Mouse (Mus musculus) CH12.LX (cell line): ENCODE results near the gene 1500009L16Rik. TPM values are rescaled to one million over a fixed set of nuclear protein-coding genes. Genes with fewer than 3 reads are reported as not detected.

Experiments used
- DNase-seq: peaks from one replicate; pipeline ENCODE4 v3.0.0-alpha.2; 2013; ENCODE audit errors: extremely low read depth
- H3K27ac ChIP-seq: 2 replicates; pipeline ENCODE4 v1.5.1; 2012; ENCODE audit warnings: low read depth, mild to moderate bottlenecking, control low read depth, moderate library complexity; ENCODE audit not compliant: insufficient read depth
- H3K27me3 ChIP-seq: replicated peaks from 2 replicates; pipeline ENCODE3; 2012; ENCODE audit warnings: inconsistent platforms
- H3K36me3 ChIP-seq, 2 experiments: replicated peaks in 1 of 2; 2 replicates each; pipeline versions ENCODE3 to v1.6.1; 2012; ENCODE audit warnings: inconsistent platforms in 1 of 2, low read length in 1 of 2, mild to moderate bottlenecking in 1 of 2, mixed read lengths in 1 of 2, moderate library complexity in 1 of 2; ENCODE audit not compliant: control insufficient read depth in 1 of 2, insufficient read depth in 1 of 2
- H3K4me1 ChIP-seq, 2 experiments: 2 replicates each; pipeline ENCODE4 v1.6.1; 2012; ENCODE audit warnings: inconsistent platforms in 1 of 2, moderate library complexity in 1 of 2; ENCODE audit not compliant: insufficient read depth in 2 of 2, control insufficient read depth in 1 of 2
- H3K4me2 ChIP-seq: 2 replicates; pipeline ENCODE4 v1.6.1; 2012; ENCODE audit warnings: low read depth, mild to moderate bottlenecking, control low read depth; ENCODE audit not compliant: poor library complexity, insufficient read depth, severe bottlenecking
- H3K4me3 ChIP-seq, 3 experiments: fragments of 150-350 bp in 1 of 3; sonication (generic) in 1 of 3; replicated peaks in 1 of 3; 2 replicates each; pipeline versions ENCODE3 to v1.5.1; 2011 to 2012; ENCODE audit warnings: low read depth in 2 of 3, low read length in 2 of 3, mild to moderate bottlenecking in 2 of 3, moderate library complexity in 2 of 3, control low read depth in 1 of 3, improper control_type of control experiment in 1 of 3, inconsistent platforms in 1 of 3, mixed read lengths in 1 of 3; ENCODE audit not compliant: poor library complexity in 1 of 3
- H3K79me2 ChIP-seq: replicated peaks from 2 replicates; pipeline ENCODE4 v1.6.1; 2012; ENCODE audit warnings: mild to moderate bottlenecking, moderate library complexity; ENCODE audit not compliant: control insufficient read depth, poor library complexity, insufficient read depth, severe bottlenecking; ENCODE audit errors: extremely low read depth
- H3K9ac ChIP-seq: 2 replicates; pipeline ENCODE4 v1.6.1; 2012; ENCODE audit warnings: low read depth, mild to moderate bottlenecking, control low read depth, moderate library complexity; ENCODE audit not compliant: insufficient read depth
- H3K9me3 ChIP-seq: replicated peaks from 2 replicates; pipeline ENCODE3; 2012; ENCODE audit warnings: low read length, inconsistent platforms, mixed read lengths
- BHLHE40 ChIP-seq: IDR thresholded peaks from 2 replicates; pipeline ENCODE4 v1.6.1; 2011; ENCODE audit warnings: mild to moderate bottlenecking, low read depth, low read length, improper control_type of control experiment
- CHD1 ChIP-seq: IDR thresholded peaks from 2 replicates; pipeline ENCODE4 v1.6.1; 2012; ENCODE audit warnings: low read depth, low read length, improper control_type of control experiment, inconsistent platforms
- CTCF ChIP-seq, 2 experiments: IDR thresholded peaks in 1 of 2; conservative IDR thresholded peaks in 1 of 2; 2 replicates each; pipeline ENCODE4 v1.5.1; 2011 to 2012; ENCODE audit warnings: low read depth in 2 of 2, low read length in 2 of 2, improper control_type of control experiment in 1 of 2, inconsistent platforms in 1 of 2, mild to moderate bottlenecking in 1 of 2, moderate library complexity in 1 of 2
- ETS1 ChIP-seq: conservative IDR thresholded peaks from 2 replicates; pipeline ENCODE4 v1.6.1; 2012; ENCODE audit warnings: low read depth, mild to moderate bottlenecking, inconsistent platforms, low read length, improper control_type of control experiment, moderate library complexity
- HCFC1 ChIP-seq: IDR thresholded peaks from 2 replicates; pipeline ENCODE4 v1.6.1; 2012; ENCODE audit warnings: low read depth, mild to moderate bottlenecking, inconsistent platforms, low read length, improper control_type of control experiment
- IRF4 ChIP-seq: IDR thresholded peaks from 2 replicates; pipeline ENCODE4 v1.6.1; 2014; ENCODE audit warnings: low read depth, mild to moderate bottlenecking, inconsistent platforms, low read length, improper control_type of control experiment
- JUN ChIP-seq: IDR thresholded peaks from 2 replicates; pipeline ENCODE4 v1.6.1; 2011; ENCODE audit warnings: low read depth, mild to moderate bottlenecking, low read length, improper control_type of control experiment, moderate library complexity; ENCODE audit not compliant: insufficient read depth
- JUND ChIP-seq: conservative IDR thresholded peaks from 2 replicates; pipeline ENCODE4 v1.6.1; 2011; ENCODE audit warnings: low read depth, low read length, improper control_type of control experiment
- KAT2A ChIP-seq: IDR thresholded peaks from 2 replicates; pipeline ENCODE4 v1.6.1; 2012; ENCODE audit warnings: low read length, improper control_type of control experiment, inconsistent platforms; ENCODE audit not compliant: insufficient replicate concordance
- MAX ChIP-seq: IDR thresholded peaks from 2 replicates; pipeline ENCODE4 v1.6.1; 2011; ENCODE audit warnings: low read length, improper control_type of control experiment
- MAZ ChIP-seq: IDR thresholded peaks from 2 replicates; pipeline ENCODE4 v1.6.1; 2012; ENCODE audit warnings: low read depth, mild to moderate bottlenecking, inconsistent platforms, low read length, improper control_type of control experiment, moderate library complexity
- MXI1 ChIP-seq: IDR thresholded peaks from 2 replicates; pipeline ENCODE4 v1.6.1; 2011; ENCODE audit warnings: mild to moderate bottlenecking, low read depth, low read length, improper control_type of control experiment
- NELFE ChIP-seq: IDR thresholded peaks from 2 replicates; pipeline ENCODE4 v1.6.1; 2011; ENCODE audit warnings: low read depth, low read length, improper control_type of control experiment
- NRF1 ChIP-seq: IDR thresholded peaks from 2 replicates; pipeline ENCODE4 v1.6.1; 2014; ENCODE audit warnings: low read depth, mild to moderate bottlenecking, inconsistent platforms, low read length, improper control_type of control experiment, moderate library complexity
- POLR2A ChIP-seq: IDR thresholded peaks from 2 replicates; pipeline ENCODE4 v1.6.1; 2011; ENCODE audit warnings: low read depth, mild to moderate bottlenecking, improper control_type of control experiment, low read length
- POLR2AphosphoS2 ChIP-seq: IDR thresholded peaks from 2 replicates; pipeline ENCODE4 v1.6.1; 2011; ENCODE audit warnings: low read depth, low read length, improper control_type of control experiment
- RAD21 ChIP-seq: IDR thresholded peaks from 2 replicates; pipeline ENCODE4 v1.6.1; 2011; ENCODE audit warnings: low read depth, mild to moderate bottlenecking, low read length, improper control_type of control experiment, moderate library complexity
- RCOR1 ChIP-seq: conservative IDR thresholded peaks from 2 replicates; pipeline ENCODE4 v1.6.1; 2012; ENCODE audit warnings: low read depth, mild to moderate bottlenecking, inconsistent platforms, low read length, improper control_type of control experiment
- SIN3A ChIP-seq: IDR thresholded peaks from 2 replicates; pipeline ENCODE4 v1.6.1; 2012; ENCODE audit warnings: low read length, improper control_type of control experiment, inconsistent platforms
- SMC3 ChIP-seq: IDR thresholded peaks from 2 replicates; pipeline ENCODE4 v1.6.1; 2011; ENCODE audit warnings: low read depth, low read length, improper control_type of control experiment
- TBP ChIP-seq: conservative IDR thresholded peaks from 2 replicates; pipeline ENCODE4 v1.6.1; 2011; ENCODE audit warnings: low read depth, low read length, improper control_type of control experiment
- UBTF ChIP-seq: IDR thresholded peaks from 2 replicates; pipeline ENCODE4 v1.6.1; 2012; ENCODE audit warnings: low read depth, mild to moderate bottlenecking, inconsistent platforms, low read length, improper control_type of control experiment, moderate library complexity
- USF1 ChIP-seq: IDR thresholded peaks from 2 replicates; pipeline ENCODE4 v1.6.1; 2014; ENCODE audit warnings: low read depth, mild to moderate bottlenecking, inconsistent platforms, low read length, improper control_type of control experiment
- USF2 ChIP-seq: conservative IDR thresholded peaks from 2 replicates; pipeline ENCODE4 v1.6.1; 2011; ENCODE audit warnings: low read depth, low read length, improper control_type of control experiment
- ZKSCAN1 ChIP-seq: IDR thresholded peaks from 2 replicates; pipeline ENCODE4 v1.6.1; 2012; ENCODE audit warnings: low read depth, inconsistent platforms, low read length, improper control_type of control experiment, borderline replicate concordance
- dilution Hi-C: fragments of 300-500 bp; cut with MboI; formaldehyde crosslinking; loops from 2 replicates; pipeline ENCODE4 v1.14.3; 2020; ENCODE audit warnings: low sequenced_read_pairs; ENCODE audit not compliant: extremely low pct_unique_long_range_greater_than_20kb, extremely low pct_ligation_motif_present
- in situ Hi-C: fragments of 300-500 bp; cut with MboI; formaldehyde crosslinking; loops from 3 replicates; pipeline ENCODE4 v1.14.3; 2019; ENCODE audit warnings: low sequenced_read_pairs, low pct_ligation_motif_present, low pct_unique_long_range_greater_than_20kb, mixed read lengths
- polyA plus RNA-seq: library from polyadenylated mRNA; unstranded; fragments of >175 nt; gene quantifications from 2 replicates; pipeline ENCODE4 v1.2.1, GENCODE M21; 2012; ENCODE audit warnings: low read depth; ENCODE audit not compliant: insufficient read length
- total RNA-seq, 2 experiments: library from RNA; depleted of rRNA; stranded (reverse); fragments of 300-350 nt in 1 of 2; fragments of >200 nt in 1 of 2; gene quantifications; 2 replicates each; pipeline ENCODE4 v1.2.3; 2012 to 2014

The 1500009L16Rik gene
- total and polyA plus RNA-seq, 3 experiments: 0.34 to 1.2 (median 0.89) TPM

DNA sequence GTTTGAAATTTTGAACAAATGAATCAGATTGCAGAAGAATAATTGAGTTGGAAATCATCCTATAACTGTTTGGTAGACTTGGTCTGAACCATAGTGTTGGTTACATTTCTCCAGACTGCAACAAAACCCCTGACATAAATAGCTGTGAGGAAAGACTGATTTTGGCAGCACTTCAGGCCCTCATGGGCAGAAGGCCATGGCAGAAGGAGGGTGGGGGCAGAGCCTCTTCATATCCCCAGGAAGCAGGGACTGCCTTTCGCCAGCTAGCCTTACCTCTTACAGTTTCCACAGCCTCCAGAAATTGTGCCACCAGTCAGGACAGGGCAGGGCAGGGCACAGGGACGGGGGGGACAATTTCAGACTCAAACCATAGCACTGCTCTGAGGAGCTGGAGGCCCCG is 22.0 kb downstream of the 1500009L16Rik start:
- dilution Hi-C loops: no loop called here
- Histone ChIP-seq H3K27ac (no peak overlapping the region), H3K36me3 (no peaks in the 10 kb centered on the region), H3K9ac (no peak overlapping the region), H3K27me3 (no peaks in the 10 kb centered on the region), H3K4me2 (no peak overlapping the region), H3K4me3 (no peak overlapping the region), H3K4me1 (peaks cover 0 to 6% of the 10 kb centered on the region in 2 experiments; a peak in 1 of 4 replicates)
- in situ Hi-C loops: no loop called here
- no peak for DNase-seq
- no peak for TF ChIP-seq KAT2A
- TF ChIP-seq, all 38 proteins: peak for 0
- peaks cover 15% of the 10 kb centered on the region for H3K9me3 ChIP-seq
- no peaks in the 10 kb centered on the region for H3K79me2 ChIP-seq

DNA sequence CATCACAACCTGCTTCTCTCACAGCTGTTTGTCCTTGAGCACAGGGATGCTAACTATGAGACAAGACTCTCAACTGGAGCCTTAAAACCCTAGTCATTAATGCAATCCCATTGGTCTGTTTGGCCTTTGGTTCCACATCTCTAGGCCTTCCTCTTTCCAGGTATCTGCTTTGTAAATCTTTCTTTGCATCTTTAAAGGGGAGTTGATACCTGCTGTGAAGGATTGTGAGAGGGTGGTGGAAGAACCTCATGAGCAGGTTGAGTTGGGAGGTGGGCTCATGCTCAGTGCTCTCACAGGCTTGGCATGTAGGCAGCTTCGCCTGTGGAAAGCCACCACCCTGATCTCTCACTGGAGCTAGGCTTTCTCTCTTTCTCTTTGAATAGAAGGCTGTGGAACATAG is 30.4 kb downstream of the 1500009L16Rik start:
- no peaks in the 10 kb centered on the region for H3K4me1 ChIP-seq
- dilution Hi-C loops: no loop called here
- no peaks in the 10 kb centered on the region for H3K27me3 ChIP-seq
- H3K4me3 ChIP-seq: no peak overlapping the region
- H3K9me3 ChIP-seq: no peaks in the 10 kb centered on the region
- DNase-seq: no peak
- no peak overlapping the region for H3K9ac ChIP-seq
- no peaks in the 10 kb centered on the region for H3K36me3 ChIP-seq
- H3K79me2 ChIP-seq: no peaks in the 10 kb centered on the region
- H3K27ac ChIP-seq: no peak overlapping the region
- H3K4me2 ChIP-seq: no peak overlapping the region
- in situ Hi-C loops: no loop called here
- TF ChIP-seq ETS1: no peak
- no peak for TF ChIP-seq ZKSCAN1
- TF ChIP-seq IRF4: no peak
- no peak for TF ChIP-seq POLR2AphosphoS2
- no peak for TF ChIP-seq MAZ
- no peak for TF ChIP-seq MXI1
- no peak for TF ChIP-seq RCOR1
- TF ChIP-seq KAT2A: no peak
- no peak for TF ChIP-seq MAX
- TF ChIP-seq SIN3A: no peak

DNA sequence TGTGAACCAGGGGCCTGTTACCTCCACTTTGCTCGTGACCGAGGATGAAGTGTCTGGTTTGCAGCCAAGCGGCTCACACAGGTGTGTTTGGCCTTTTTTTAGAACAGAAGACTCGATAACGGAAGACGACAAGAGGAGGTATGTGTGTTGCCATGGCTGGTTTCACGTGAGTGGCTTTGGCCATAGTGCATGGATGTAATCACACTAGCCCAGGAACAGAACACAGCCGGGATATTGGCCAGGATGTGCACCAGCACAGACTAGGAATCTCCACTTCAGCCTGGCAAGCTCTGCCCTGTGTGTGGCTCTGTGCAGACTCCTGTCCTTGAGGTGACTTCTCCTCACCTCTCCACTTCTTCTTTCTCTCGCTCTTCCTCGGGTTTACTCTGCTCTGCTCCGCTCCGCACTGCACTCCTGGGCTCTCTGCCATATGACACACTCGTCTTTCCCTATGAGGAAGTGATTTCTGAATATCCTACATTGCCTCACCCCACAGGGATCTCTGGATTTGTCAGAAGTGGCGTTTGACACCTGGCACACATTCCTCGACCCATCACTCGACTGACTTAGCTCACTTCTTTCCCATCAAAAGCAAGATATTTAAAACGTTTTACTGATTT is 34.8 kb downstream of the 1500009L16Rik start:
- Histone ChIP-seq H3K4me2 (no peak overlapping the region), H3K9ac (no peak overlapping the region), H3K27ac (no peak overlapping the region), H3K79me2 (no peaks in the 10 kb centered on the region), H3K36me3 (no peaks in the 10 kb centered on the region), H3K27me3 (no peaks in the 10 kb centered on the region), H3K4me1 (no peaks in the 10 kb centered on the region), H3K9me3 (no peaks in the 10 kb centered on the region), H3K4me3 (no peak overlapping the region)
- in situ Hi-C loops: no loop called here
- TF ChIP-seq TBP: no peak
- TF ChIP-seq POLR2A: no peak
- no peak for TF ChIP-seq JUND
- TF ChIP-seq SMC3: no peak
- no peak for TF ChIP-seq NELFE
- no peak for TF ChIP-seq CHD1
- TF ChIP-seq NRF1: no peak
- no peak for TF ChIP-seq USF2
- TF ChIP-seq JUN: no peak
- TF ChIP-seq SIN3A: no peak
- TF ChIP-seq HCFC1: no peak
- no peak for TF ChIP-seq CTCF (conservative IDR thresholded peaks at IDR 0.05 in 1 of 2, IDR thresholded peaks at IDR 0.05 in 1 of 2; ENCODE audit: low read depth in 2 of 2, low read length in 2 of 2)
- no peak for TF ChIP-seq USF1
- no peak for TF ChIP-seq RAD21
- TF ChIP-seq MXI1: no peak
- TF ChIP-seq BHLHE40: no peak
- TF ChIP-seq UBTF: no peak
- no peak for TF ChIP-seq IRF4
- dilution Hi-C loops: no loop called here
- no peak for DNase-seq
